Comparison of ENCODE assay signal across 9 mouse cellular contexts in genomic region chr7:141061269-141061692, GRCm38 (mm10). TPM values are rescaled to one million over a fixed set of nuclear protein-coding genes. Genes with fewer than 3 reads are reported as not detected.
A peak's percentile ranks its signal among the peaks of the same experiment; 100 is the strongest.
DNase-seq lines count a peak whose midpoint lies in the region; ATAC-seq and TF ChIP-seq lines count a peak whose summit lies in the region.
"Had no signal": no experiment of that assay in that cellular context is flagged by ENCODE, and none has a peak within 500 bp of the region (broad histone marks: within the 10 kb centered on the region; RNA-seq: fewer than 3 reads in every experiment).

No protein-coding gene starts in this region.

- no peak for TF ChIP-seq EP300 in MEL (IDR thresholded peaks at IDR 0.05; ENCODE audit: low read depth in 1 of 2, low read length in 2 of 2)
- no peak for TF ChIP-seq EP300 in liver, embryonic 14.5 days (IDR thresholded peaks at IDR 0.05; ENCODE audit: low read depth)

- TF ChIP-seq CTCF in kidney, adult 2 months (conservative IDR thresholded peaks at IDR 0.05; ENCODE audit: insufficient read depth, insufficient read length, low read depth, low read length) = no peak
- TF ChIP-seq CTCF in MEL (IDR thresholded peaks at IDR 0.05 in 2 of 3, conservative IDR thresholded peaks at IDR 0.05 in 1 of 3; ENCODE audit: control insufficient read depth in 1 of 3, insufficient read depth in 1 of 3, low read depth in 2 of 3, low read length in 3 of 3, poor library complexity in 1 of 3, severe bottlenecking in 1 of 3) = no peak
- TF ChIP-seq CTCF in liver, embryonic 14.5 days (IDR thresholded peaks at IDR 0.05; ENCODE audit: low read depth) = no peak

- no peaks in the 10 kb centered on the region for H3K36me3 ChIP-seq in kidney, adult 2 months (ENCODE audit: control insufficient read depth, insufficient read depth, low read length)
- H3K36me3 ChIP-seq in MEL (ENCODE audit: control insufficient read depth in 1 of 2, insufficient read depth in 2 of 2, low read length in 2 of 2) = no peaks in the 10 kb centered on the region
- peaks cover 62% of the 10 kb centered on the region for H3K36me3 ChIP-seq in forebrain, embryonic 10.5 days (replicated peaks)
- no peaks in the 10 kb centered on the region for H3K36me3 ChIP-seq in liver, embryonic 14.5 days (replicated peaks; ENCODE audit: control insufficient read depth, insufficient read depth, low read depth)

- H3K79me2 ChIP-seq in MEL (ENCODE audit: control insufficient read depth, insufficient read depth, low read length, poor library complexity) = no peaks in the 10 kb centered on the region

- no peak for DNase-seq in kidney, adult 2 months
- DNase-seq in kidney, postnatal 36 days = no peak
- no peak for DNase-seq in MEL (ENCODE audit: low read depth, low spot score)
- DNase-seq in forebrain, embryonic 10.5 days (ENCODE audit: extremely low spot score, low spot score) = peak; percentile 53
- no peak for DNase-seq in liver, embryonic 14.5 days (ENCODE audit: low read depth in 3 of 3, low spot score in 3 of 3)
- no peak for DNase-seq in adrenal gland, adult 2 months
- no peak for DNase-seq in ovary, postnatal 14 days (ENCODE audit: low spot score)
- no peak for DNase-seq in ovary, adult 18-20 months (ENCODE audit: low spot score)

- peak overlapping the region; percentile 56 for H3K4me2 ChIP-seq in liver, embryonic 14.5 days (ENCODE audit: low read depth)

- TF ChIP-seq RAD21 in MEL (IDR thresholded peaks at IDR 0.05; ENCODE audit: low read depth, low read length) = no peak

- H3K27ac ChIP-seq in kidney, adult 2 months (ENCODE audit: insufficient read depth, low read depth, low read length) = no peak overlapping the region
- no peak overlapping the region for H3K27ac ChIP-seq in MEL (ENCODE audit: control insufficient read depth, low read depth, low read length)
- H3K27ac ChIP-seq in forebrain, embryonic 10.5 days = peak overlapping the region; percentile 95
- H3K27ac ChIP-seq in liver, embryonic 14.5 days = no peak overlapping the region

- no peak for ATAC-seq in liver, embryonic 14.5 days (ENCODE audit: insufficient read depth)

- H3K27me3 ChIP-seq in kidney, adult 2 months (replicated peaks; ENCODE audit: control insufficient read depth, insufficient read depth, low read length) = no peaks in the 10 kb centered on the region
- H3K27me3 ChIP-seq in MEL (ENCODE audit: control insufficient read depth in 1 of 2, insufficient read depth in 2 of 2, low read length in 2 of 2) = peaks cover 10 to 19% of the 10 kb centered on the region in 2 experiments
- H3K27me3 ChIP-seq in forebrain, embryonic 10.5 days (ENCODE audit: poor library complexity, severe bottlenecking) = peaks cover 22% of the 10 kb centered on the region
- peaks cover 31% of the 10 kb centered on the region for H3K27me3 ChIP-seq in liver, embryonic 14.5 days (ENCODE audit: control insufficient read depth, insufficient read depth, low read length)

- peaks cover 9% of the 10 kb centered on the region; the same call in 1 of the 2 replicates for H3K4me1 ChIP-seq in kidney, adult 2 months (ENCODE audit: control insufficient read depth, insufficient read depth, low read length)
- H3K4me1 ChIP-seq in MEL (ENCODE audit: control insufficient read depth in 1 of 2, insufficient read depth in 2 of 2, low read length in 2 of 2) = no peaks in the 10 kb centered on the region
- peaks cover 30% of the 10 kb centered on the region for H3K4me1 ChIP-seq in forebrain, embryonic 10.5 days
- peaks cover 0 to 14% of the 10 kb centered on the region in 2 experiments; a peak in 2 of 4 replicates for H3K4me1 ChIP-seq in liver, embryonic 14.5 days (replicated peaks; ENCODE audit: control insufficient read depth in 2 of 2, insufficient read depth in 2 of 2, low read length in 1 of 2)

- no peak for TF ChIP-seq POLR2A in kidney, adult 2 months (IDR thresholded peaks at IDR 0.05; ENCODE audit: low read depth, low read length)
- no peak for TF ChIP-seq POLR2A in MEL (IDR thresholded peaks at IDR 0.05; ENCODE audit: control insufficient read depth in 1 of 2, insufficient read depth in 1 of 2, low read depth in 1 of 2, low read length in 2 of 2, poor library complexity in 1 of 2)

- H3K4me3 ChIP-seq in kidney, adult 2 months (ENCODE audit: insufficient read depth, low read depth, low read length) = peak overlapping the region; percentile 33; the same call in 1 of the 2 replicates
- peak overlapping the region in 1 of 2 experiments; percentile 27; a peak in 2 of 4 replicates for H3K4me3 ChIP-seq in MEL (ENCODE audit: control insufficient read depth in 1 of 2, insufficient read depth in 1 of 2, low read depth in 2 of 2, low read length in 2 of 2)
- peak overlapping the region; percentile 80 for H3K4me3 ChIP-seq in forebrain, embryonic 10.5 days
- H3K4me3 ChIP-seq in liver, embryonic 14.5 days (ENCODE audit: insufficient read depth in 1 of 2, low read depth in 2 of 2, low read length in 2 of 2) = peak overlapping the region; percentile 5 to 36; a peak in 3 of 4 replicates

- H3K9me3 ChIP-seq in MEL (replicated peaks; ENCODE audit: insufficient read depth, low read length) = no peaks in the 10 kb centered on the region
- H3K9me3 ChIP-seq in forebrain, embryonic 10.5 days = no peaks in the 10 kb centered on the region
- no peaks in the 10 kb centered on the region for H3K9me3 ChIP-seq in liver, embryonic 14.5 days (ENCODE audit: control insufficient read depth, low read length)

- 4% methylated on average over 37 of the region's 37 CpGs for WGBS in kidney, adult 2 months
- 0% methylated on average over 37 of the region's 37 CpGs for WGBS in forebrain, embryonic 10.5 days
- WGBS in liver, embryonic 14.5 days (ENCODE audit: insufficient replicate concordance) = 4% methylated on average over 37 of the region's 37 CpGs

- 0 out of 2 replicates have a peak overlapping the region, but pooled peaks have one; percentile 4 for H3K9ac ChIP-seq in MEL (ENCODE audit: control insufficient read depth, low read depth, low read length, poor library complexity, severe bottlenecking)
- H3K9ac ChIP-seq in liver, embryonic 14.5 days (replicated peaks) = no peak overlapping the region

TF ChIP-seq in MEL, 35 proteins besides CTCF, POLR2A, EP300 and RAD21 (continues in another document):
- TF ChIP-seq MAFK (IDR thresholded peaks at IDR 0.05; ENCODE audit: borderline replicate concordance, low read depth, low read length) = no peak
- TF ChIP-seq CHD2 (IDR thresholded peaks at IDR 0.05; ENCODE audit: low read length) = no peak
- no peak for TF ChIP-seq BHLHE40 (IDR thresholded peaks at IDR 0.05; ENCODE audit: borderline replicate concordance, low read depth, low read length)
- no peak for TF ChIP-seq GABPA (IDR thresholded peaks at IDR 0.05; ENCODE audit: low read depth, low read length)

RNA-seq across cellular contexts. Expression of gene B4galnt4, which starts 0.4 kb away (rescaled TPM):
- polyA plus RNA-seq in kidney, adult 2 months (2012; rRNA removed) = 0.16 and 0.44 TPM in 2 replicates
- total RNA-seq in MEL (2012; rRNA removed) = 0.78 and 0.81 TPM in 2 replicates
- 1 to 10 TPM in 1 of 2 experiments, not detected in 1; 8.0 TPM for polyA plus RNA-seq in MEL (2012; ENCODE audit: insufficient read depth in 1 of 2, insufficient read length in 2 of 2, low read depth in 1 of 2, low replicate concordance in 2 of 2, missing spikeins in 1 of 2)
- polyA plus RNA-seq in forebrain, embryonic 10.5 days (2016; fragmentation: Nextera tagmentation; extraction: Ambion mirVana) = 24.6 and 30.4 TPM in 2 replicates
- 0.64 and 0.84 TPM in 2 replicates for polyA plus RNA-seq in liver, embryonic 14.5 days (2012; rRNA removed)
- 0.39 and 0.68 TPM in 2 replicates for polyA plus RNA-seq in liver, embryonic 14.5 days (2014; fragmentation: Nextera tagmentation; extraction: Ambion mirVana)
- total RNA-seq in adrenal gland, adult 2 months (2021) = 1 to 10 TPM; 1.4 to 3.0 TPM
- polyA plus RNA-seq in adrenal gland, adult 2 months (2012; rRNA removed) = 1.7 and 5.1 TPM in 2 replicates

RNA-seq across cellular contexts. Expression of gene Pkp3, which starts 16.7 kb away (rescaled TPM):
- 17.0 and 19.8 TPM in 2 replicates for polyA plus RNA-seq in kidney, adult 2 months (2012; rRNA removed)
- not detected in 2 replicates for total RNA-seq in MEL (2012; rRNA removed)
- polyA plus RNA-seq in MEL (2012; ENCODE audit: insufficient read depth in 1 of 2, insufficient read length in 2 of 2, low read depth in 1 of 2, low replicate concordance in 2 of 2, missing spikeins in 1 of 2) = not detected
- polyA plus RNA-seq in forebrain, embryonic 10.5 days (2016; fragmentation: Nextera tagmentation; extraction: Ambion mirVana) = 2.4 and 2.8 TPM in 2 replicates
- polyA plus RNA-seq in liver, embryonic 14.5 days (2012; rRNA removed) = 0.33 and 0.51 TPM in 2 replicates
- 0.36 and 0.80 TPM in 2 replicates for polyA plus RNA-seq in liver, embryonic 14.5 days (2014; fragmentation: Nextera tagmentation; extraction: Ambion mirVana)
- total RNA-seq in adrenal gland, adult 2 months (2021) = 1 to 10 TPM in 1 of 2 experiments, under 1 TPM in 1; 0.89 to 1.5 TPM
- polyA plus RNA-seq in adrenal gland, adult 2 months (2012; rRNA removed) = 0.68 and 1.4 TPM in 2 replicates

RNA-seq across cellular contexts. Expression of gene Gm17387, which starts 32.4 kb away (rescaled TPM):
- polyA plus RNA-seq in kidney, adult 2 months (2012; rRNA removed) = not detected in 2 replicates
- not detected in 2 replicates for total RNA-seq in MEL (2012; rRNA removed)
- not detected for polyA plus RNA-seq in MEL (2012; ENCODE audit: insufficient read depth in 1 of 2, insufficient read length in 2 of 2, low read depth in 1 of 2, low replicate concordance in 2 of 2, missing spikeins in 1 of 2)
- polyA plus RNA-seq in forebrain, embryonic 10.5 days (2016; fragmentation: Nextera tagmentation; extraction: Ambion mirVana) = not detected in 2 replicates
- polyA plus RNA-seq in liver, embryonic 14.5 days (2012; rRNA removed) = not detected in 2 replicates
- polyA plus RNA-seq in liver, embryonic 14.5 days (2014; fragmentation: Nextera tagmentation; extraction: Ambion mirVana) = not detected in 2 replicates
- not detected for total RNA-seq in adrenal gland, adult 2 months (2021)
- polyA plus RNA-seq in adrenal gland, adult 2 months (2012; rRNA removed) = not detected in 2 replicates
- total RNA-seq: left cerebral cortex, postnatal 14 days had no signal

RNA-seq across cellular contexts. Expression of gene Sigirr, which starts 39.1 kb away (rescaled TPM):
- 102 and 110 TPM in 2 replicates for polyA plus RNA-seq in kidney, adult 2 months (2012; rRNA removed)
- 8.3 and 8.6 TPM in 2 replicates for total RNA-seq in MEL (2012; rRNA removed)
- polyA plus RNA-seq in MEL (2012; ENCODE audit: insufficient read depth in 1 of 2, insufficient read length in 2 of 2, low read depth in 1 of 2, low replicate concordance in 2 of 2, missing spikeins in 1 of 2) = 10 to 100 TPM in 1 of 2 experiments, not detected in 1; 17.5 TPM
- polyA plus RNA-seq in forebrain, embryonic 10.5 days (2016; fragmentation: Nextera tagmentation; extraction: Ambion mirVana) = 2.0 and 2.2 TPM in 2 replicates
- 9.8 and 10.8 TPM in 2 replicates for polyA plus RNA-seq in liver, embryonic 14.5 days (2012; rRNA removed)
- polyA plus RNA-seq in liver, embryonic 14.5 days (2014; fragmentation: Nextera tagmentation; extraction: Ambion mirVana) = 16.0 and 18.4 TPM in 2 replicates
- 1 to 10 TPM; 2.8 to 5.3 TPM for total RNA-seq in adrenal gland, adult 2 months (2021)
- polyA plus RNA-seq in adrenal gland, adult 2 months (2012; rRNA removed) = 6.7 and 8.7 TPM in 2 replicates

RNA-seq across cellular contexts. Expression of gene Ifitm6, which starts 43.6 kb away (rescaled TPM):
- 1.6 and 2.3 TPM in 2 replicates for polyA plus RNA-seq in kidney, adult 2 months (2012; rRNA removed)
- not detected in 2 replicates for total RNA-seq in MEL (2012; rRNA removed)
- not detected for polyA plus RNA-seq in MEL (2012; ENCODE audit: insufficient read depth in 1 of 2, insufficient read length in 2 of 2, low read depth in 1 of 2, low replicate concordance in 2 of 2, missing spikeins in 1 of 2)
- polyA plus RNA-seq in forebrain, embryonic 10.5 days (2016; fragmentation: Nextera tagmentation; extraction: Ambion mirVana) = not detected in 2 replicates
- 8.3 and 9.2 TPM in 2 replicates for polyA plus RNA-seq in liver, embryonic 14.5 days (2012; rRNA removed)
- polyA plus RNA-seq in liver, embryonic 14.5 days (2014; fragmentation: Nextera tagmentation; extraction: Ambion mirVana) = 6.0 and 9.6 TPM in 2 replicates
- under 1 TPM in 1 of 2 experiments, not detected in 1; 0.93 TPM for total RNA-seq in adrenal gland, adult 2 months (2021)
- polyA plus RNA-seq in adrenal gland, adult 2 months (2012; rRNA removed) = 0.39 and 1.2 TPM in 2 replicates
- total RNA-seq: left cerebral cortex, postnatal 14 days had no signal
